Mouse (Mus musculus) cortical plate, adult 2 months (tissue): ENCODE data around the gene Slain2.

Experiments used
- CTCF ChIP-seq: fragments of 200-500 bp; IDR thresholded peaks from 2 replicates; pipeline ENCODE4 v1.5.1; 2011; ENCODE audit warnings: mild to moderate bottlenecking, control low read depth, low read length; ENCODE audit not compliant: insufficient read depth; ENCODE audit errors: extremely low read depth
- POLR2A ChIP-seq: fragments of 200-500 bp; IDR thresholded peaks from 2 replicates; pipeline ENCODE4 v1.6.1; 2011; ENCODE audit warnings: mild to moderate bottlenecking, low read length, control low read depth; ENCODE audit not compliant: insufficient read depth; ENCODE audit errors: extremely low read depth

DNA sequence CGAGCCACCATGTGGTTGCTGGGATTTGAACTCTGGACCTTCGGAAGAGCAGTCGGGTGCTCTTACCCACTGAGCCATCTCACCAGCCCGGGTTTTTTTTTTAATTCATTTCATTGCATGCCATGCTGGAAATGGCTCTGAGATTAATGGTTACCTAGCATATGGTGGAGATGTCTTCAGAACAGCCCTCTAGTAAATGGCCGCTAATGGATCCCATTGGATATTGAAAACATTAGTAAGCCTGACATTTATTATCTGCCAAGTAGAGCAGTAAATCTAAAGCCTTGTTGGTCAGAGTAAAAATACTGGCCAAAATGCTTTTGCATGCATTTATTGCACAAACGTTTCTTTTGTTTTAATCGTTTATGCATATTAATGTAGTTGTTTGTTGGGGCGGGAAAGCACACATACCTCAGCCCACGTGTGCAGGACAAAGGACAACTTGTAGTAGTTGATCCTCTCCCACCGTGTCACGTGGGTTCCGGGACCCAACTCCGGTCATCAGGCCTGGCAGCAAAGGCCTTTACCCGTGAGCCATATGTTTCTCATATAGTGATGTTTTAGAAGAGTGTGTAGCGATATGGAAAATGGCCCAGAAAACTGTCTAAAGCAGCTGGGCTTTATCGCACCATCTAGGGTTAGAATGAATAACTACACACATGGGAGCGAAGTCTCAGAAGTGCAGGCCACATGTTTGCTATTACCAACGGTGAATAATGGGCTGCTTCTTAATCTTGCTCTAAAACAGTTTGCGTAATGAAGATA, 27.5 kb upstream of the Slain2 start:
- no peak for TF ChIP-seq CTCF
- no peak for TF ChIP-seq POLR2A
